Comparison of ENCODE assay signal across 12 mouse cellular contexts in genomic region chr3:49752766-49753165, GRCm38 (mm10). TPM values are rescaled to one million over a fixed set of nuclear protein-coding genes. Genes with fewer than 3 reads are reported as not detected.
DNase-seq lines count a peak whose midpoint lies in the region; ATAC-seq lines count a peak whose summit lies in the region.
"Had no signal": no experiment of that assay in that cellular context is flagged by ENCODE, and none has a peak within 500 bp of the region (broad histone marks: within the 10 kb centered on the region; RNA-seq: fewer than 3 reads in every experiment).

No protein-coding gene starts in this region.

- no peak for ATAC-seq in kidney, embryonic 14.5 days (ENCODE audit: low FRiP score, low TSS enrichment)
- no peak for ATAC-seq in embryonic facial prominence, embryonic 12.5 days (ENCODE audit: insufficient number of reproducible peaks, insufficient read depth, low FRiP score, low TSS enrichment)
- ATAC-seq in hindbrain, embryonic 13.5 days (ENCODE audit: low FRiP score), result no peak
- ATAC-seq in midbrain, embryonic 14.5 days (ENCODE audit: low FRiP score, low TSS enrichment), result no peak
- ATAC-seq: activated CD4-positive, CD25-positive, alpha-beta regulatory T cell, adult 4 months had no signal

- peak overlapping the region; percentile 58 for H3K4me2 ChIP-seq in kidney, embryonic 14.5 days (replicated peaks; ENCODE audit: low read depth, low read length)
- H3K4me2 ChIP-seq in embryonic facial prominence, embryonic 12.5 days (replicated peaks), result peak overlapping the region; percentile 74
- H3K4me2 ChIP-seq in hindbrain, embryonic 13.5 days, result peak overlapping the region; percentile 82
- peak overlapping the region; percentile 83 for H3K4me2 ChIP-seq in midbrain, embryonic 14.5 days (ENCODE audit: low read length)

- H3K4me3 ChIP-seq in kidney, embryonic 14.5 days (ENCODE audit: low read length), result peak overlapping the region; percentile 76; the same call in 1 of the 2 replicates
- H3K4me3 ChIP-seq in embryonic facial prominence, embryonic 12.5 days, result peak overlapping the region; percentile 75
- peak overlapping the region; percentile 71 for H3K4me3 ChIP-seq in hindbrain, embryonic 13.5 days
- H3K4me3 ChIP-seq in midbrain, embryonic 14.5 days (replicated peaks; ENCODE audit: low read depth, low read length), result peak overlapping the region; percentile 64

- H3K36me3 ChIP-seq in kidney, embryonic 14.5 days (ENCODE audit: control insufficient read depth, insufficient read depth, low read length), result peaks cover 55% of the 10 kb centered on the region
- H3K36me3 ChIP-seq in embryonic facial prominence, embryonic 12.5 days, result peaks cover 66% of the 10 kb centered on the region
- H3K36me3 ChIP-seq in hindbrain, embryonic 13.5 days, result peaks cover 5% of the 10 kb centered on the region
- peaks cover 25% of the 10 kb centered on the region for H3K36me3 ChIP-seq in midbrain, embryonic 14.5 days (ENCODE audit: control insufficient read depth, insufficient read depth, low read length)

- H3K27ac ChIP-seq in kidney, embryonic 14.5 days (ENCODE audit: low read depth, low read length), result no peak overlapping the region
- 0 out of 2 replicates have a peak overlapping the region, but pooled peaks have one; percentile 26 for H3K27ac ChIP-seq in embryonic facial prominence, embryonic 12.5 days
- peak overlapping the region; percentile 61 for H3K27ac ChIP-seq in hindbrain, embryonic 13.5 days
- peak overlapping the region; percentile 5; the same call in 1 of the 2 replicates for H3K27ac ChIP-seq in midbrain, embryonic 14.5 days (replicated peaks; ENCODE audit: low read depth, low read length)

- no peak for DNase-seq in kidney, postnatal 36 days
- DNase-seq in midbrain, embryonic 14.5 days, result peak; percentile 51
- no peak for DNase-seq in cerebellum, postnatal 25 days
- no peak for DNase-seq in adrenal gland, postnatal 10 days
- DNase-seq in thymus, postnatal 25 days, result no peak
- DNase-seq: cerebellum, adult 2 months had no signal

- 86% methylated on average over 4 of the region's 4 CpGs for WGBS in kidney, embryonic 14.5 days
- 51% methylated on average over 4 of the region's 4 CpGs for WGBS in embryonic facial prominence, embryonic 12.5 days
- WGBS in hindbrain, embryonic 13.5 days, result 71% methylated on average over 4 of the region's 4 CpGs
- WGBS in midbrain, embryonic 14.5 days, result 59% methylated on average over 4 of the region's 4 CpGs

- H3K4me1 ChIP-seq in kidney, embryonic 14.5 days (ENCODE audit: control insufficient read depth, insufficient read depth, low read length), result 0 out of 2 replicates have a peak, but pooled peaks cover 9% of the 10 kb centered on the region
- peaks cover 42% of the 10 kb centered on the region for H3K4me1 ChIP-seq in embryonic facial prominence, embryonic 12.5 days
- peaks cover 31% of the 10 kb centered on the region for H3K4me1 ChIP-seq in hindbrain, embryonic 13.5 days (replicated peaks)
- H3K4me1 ChIP-seq in midbrain, embryonic 14.5 days (ENCODE audit: control insufficient read depth, insufficient read depth, low read length), result peaks cover 35% of the 10 kb centered on the region

- no peaks in the 10 kb centered on the region for H3K9me3 ChIP-seq in kidney, embryonic 14.5 days (ENCODE audit: control insufficient read depth, low read length)
- no peaks in the 10 kb centered on the region for H3K9me3 ChIP-seq in embryonic facial prominence, embryonic 12.5 days
- no peaks in the 10 kb centered on the region for H3K9me3 ChIP-seq in hindbrain, embryonic 13.5 days
- H3K9me3 ChIP-seq in midbrain, embryonic 14.5 days (ENCODE audit: control insufficient read depth, low read length), result no peaks in the 10 kb centered on the region

- no peaks in the 10 kb centered on the region for H3K27me3 ChIP-seq in kidney, embryonic 14.5 days (ENCODE audit: control insufficient read depth, insufficient read depth, low read length)
- H3K27me3 ChIP-seq in embryonic facial prominence, embryonic 12.5 days, result no peaks in the 10 kb centered on the region
- H3K27me3 ChIP-seq in hindbrain, embryonic 13.5 days, result no peaks in the 10 kb centered on the region
- H3K27me3 ChIP-seq in midbrain, embryonic 14.5 days (ENCODE audit: control insufficient read depth, insufficient read depth, low read length), result no peaks in the 10 kb centered on the region
- H3K27me3 ChIP-seq: CH12.LX had no signal

- H3K9ac ChIP-seq in kidney, embryonic 14.5 days (ENCODE audit: low read depth, low read length), result no peak overlapping the region
- peak overlapping the region; percentile 89 for H3K9ac ChIP-seq in embryonic facial prominence, embryonic 12.5 days
- H3K9ac ChIP-seq in hindbrain, embryonic 13.5 days, result 0 out of 2 replicates have a peak overlapping the region, but pooled peaks have one; percentile 58
- H3K9ac ChIP-seq in midbrain, embryonic 14.5 days (replicated peaks; ENCODE audit: low read length), result peak overlapping the region; percentile 10; the same call in 1 of the 2 replicates

RNA-seq across cellular contexts. Expression of gene Pcdh18, which starts 4.4 kb away (rescaled TPM):
- 29.4 and 48.9 TPM in 2 replicates for polyA plus RNA-seq in kidney, embryonic 14.5 days (2014; fragmentation: Nextera tagmentation; extraction: Ambion mirVana)
- polyA plus RNA-seq in embryonic facial prominence, embryonic 12.5 days (2016; fragmentation: Nextera tagmentation; extraction: Ambion mirVana), result 142 and 152 TPM in 2 replicates
- 28.0 and 28.8 TPM in 2 replicates for polyA plus RNA-seq in hindbrain, embryonic 13.5 days (2015; fragmentation: Nextera tagmentation; extraction: Ambion mirVana)
- 32.3 and 53.3 TPM in 2 replicates for polyA plus RNA-seq in midbrain, embryonic 14.5 days (2014; fragmentation: Nextera tagmentation; extraction: Ambion mirVana)
- 10 to 100 TPM; 10.7 to 12.9 TPM for total RNA-seq in adrenal gland, postnatal 10 days (2021)
- total RNA-seq: CH12.LX; monocyte, adult 5-6 weeks had no signal
- polyA plus RNA-seq: activated CD4-positive, CD25-positive, alpha-beta regulatory T cell, adult 4 months had no signal
